Mouse (Mus musculus) stomach, embryonic 15.5 days (tissue): Measurements from ENCODE around the gene Sun2. TPM values are rescaled to one million over a fixed set of nuclear protein-coding genes. Genes with fewer than 3 reads are reported as not detected.

Experiments used
- ATAC-seq: fragments of 200-750 bp; cut with Nextera tagmentation; 2 replicates; pipeline ENCODE4 v1.8.0; 2017; ENCODE audit warnings: low read depth, moderate number of reproducible peaks, moderate TSS enrichment; ENCODE audit not compliant: insufficient read depth, low FRiP score
- H3K27ac ChIP-seq: fragments of 300-500 bp; sonication (generic); 2 replicates; pipeline ENCODE4 v1.5.1; 2015; ENCODE audit warnings: mild to moderate bottlenecking, inconsistent platforms
- H3K27me3 ChIP-seq: fragments of 300-500 bp; sonication (generic); replicated peaks from 2 replicates; pipeline ENCODE4 v1.6.1; 2015; ENCODE audit warnings: inconsistent platforms
- H3K36me3 ChIP-seq: fragments of 300-500 bp; sonication (generic); 2 replicates; pipeline ENCODE4 v1.6.1; 2015; ENCODE audit warnings: inconsistent platforms
- H3K4me1 ChIP-seq: fragments of 300-500 bp; sonication (generic); 2 replicates; pipeline ENCODE4 v1.6.1; 2015; ENCODE audit warnings: inconsistent platforms
- H3K4me2 ChIP-seq: fragments of 300-500 bp; sonication (generic); 2 replicates; pipeline ENCODE4 v1.6.1; 2015; ENCODE audit warnings: mild to moderate bottlenecking, inconsistent platforms
- H3K4me3 ChIP-seq: fragments of 300-500 bp; sonication (generic); replicated peaks from 2 replicates; pipeline ENCODE4 v1.5.1; 2015; ENCODE audit warnings: inconsistent platforms
- H3K9ac ChIP-seq: fragments of 300-500 bp; sonication (generic); 2 replicates; pipeline ENCODE4 v1.6.1; 2015; ENCODE audit warnings: inconsistent platforms
- H3K9me3 ChIP-seq: fragments of 300-500 bp; sonication (generic); 2 replicates; pipeline ENCODE4 v1.6.1; 2016; ENCODE audit warnings: inconsistent platforms
- WGBS: fragments of 180-500 bp; shearing (Covaris S2); methylation state at CpG from one replicate; pipeline ENCODE4 v1.1.7; 2015; 5-methylcytosine and 5-hydroxymethylcytosine counted together
- polyA plus RNA-seq: library from polyadenylated mRNA; unstranded; fragments of >200 nt; fragmentation: Nextera tagmentation; extraction: Ambion mirVana; gene quantifications from 2 replicates; pipeline ENCODE4 v1.2.1, GENCODE M21; 2015

The Sun2 gene
- polyA plus RNA-seq, 1 experiment from 2014 or later = 5.1 TPM

DNA sequence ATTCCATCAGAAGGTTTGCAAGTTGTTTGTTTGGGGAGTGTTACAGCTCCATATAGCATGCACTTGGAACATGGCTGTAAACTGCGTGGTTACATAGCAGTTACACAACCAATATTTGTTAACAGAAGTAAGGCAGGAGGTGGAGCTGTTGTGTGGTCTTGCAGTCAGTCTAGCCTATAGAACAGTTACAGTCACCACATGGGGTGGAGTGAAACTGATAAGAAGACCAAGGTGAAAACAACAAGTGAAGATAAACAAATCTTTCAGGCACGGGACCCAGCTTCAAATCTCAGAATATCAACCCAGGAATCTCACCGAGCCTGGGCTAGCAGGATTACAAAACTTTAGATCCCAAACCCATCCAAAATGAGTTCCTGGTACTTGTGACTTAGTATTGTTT is 1.6 kb downstream of the Sun2 start:
- no peaks in the 10 kb centered on the region for H3K27me3 ChIP-seq
- H3K4me1 ChIP-seq = peaks cover 17% of the 10 kb centered on the region
- H3K4me3 ChIP-seq = peak overlapping the region; percentile 93
- WGBS = 60% methylated on average over 3 of the region's 3 CpGs
- H3K9ac ChIP-seq = no peak overlapping the region
- H3K4me2 ChIP-seq = peak overlapping the region; percentile 80
- ATAC-seq = no peak
- no peaks in the 10 kb centered on the region for H3K9me3 ChIP-seq
- H3K27ac ChIP-seq = no peak overlapping the region
- H3K36me3 ChIP-seq = peaks cover 10% of the 10 kb centered on the region

DNA sequence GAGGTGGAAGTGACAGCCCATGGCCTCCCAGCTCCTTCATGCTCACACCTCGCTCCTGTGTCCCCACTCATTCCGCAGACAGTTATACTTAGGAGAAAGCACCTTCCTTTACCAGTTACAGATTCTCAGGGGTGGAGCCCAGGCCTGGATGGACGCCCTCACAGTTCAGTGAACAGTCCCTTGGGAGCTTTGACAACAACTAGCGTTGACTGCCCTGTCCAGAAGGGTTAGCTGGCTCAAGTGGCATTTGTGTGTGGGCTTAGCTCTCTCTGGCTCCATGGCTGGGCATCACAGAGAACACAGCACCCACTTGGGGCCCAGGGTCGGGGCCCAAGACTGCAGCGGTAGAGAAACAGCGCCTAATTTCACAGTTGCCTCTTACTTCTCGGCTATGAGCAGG is 8.0 kb downstream of the Sun2 start:
- Histone ChIP-seq H3K9ac (no peak overlapping the region), H3K4me3 (no peak overlapping the region), H3K9me3 (no peaks in the 10 kb centered on the region), H3K4me1 (no peaks in the 10 kb centered on the region), H3K4me2 (no peak overlapping the region), H3K27ac (no peak overlapping the region), H3K27me3 (no peaks in the 10 kb centered on the region), H3K36me3 (peaks cover 41% of the 10 kb centered on the region)
- 89% methylated on average over 8 of the region's 8 CpGs for WGBS
- no peak for ATAC-seq

DNA sequence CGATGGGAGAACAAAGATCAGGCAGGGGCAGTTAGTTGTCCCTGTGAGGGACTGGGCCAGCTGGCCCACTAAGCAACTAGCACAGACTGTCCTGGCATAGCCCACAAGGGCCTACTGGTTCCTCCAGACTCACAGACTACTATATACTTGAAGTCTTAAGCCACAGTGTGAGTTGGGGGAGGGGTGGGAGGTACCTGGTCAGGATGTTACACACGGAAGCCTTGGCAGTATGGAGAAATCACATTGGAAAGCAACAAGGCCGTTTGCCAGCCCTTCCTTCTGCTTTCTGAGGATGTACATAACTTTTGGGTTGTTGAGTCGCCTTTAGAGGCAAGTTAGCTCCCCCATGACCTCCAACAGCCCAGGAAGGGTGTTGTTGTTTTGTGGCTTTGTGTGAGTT is 8.7 kb downstream of the Sun2 start:
- Histone ChIP-seq H3K9ac (no peak overlapping the region), H3K4me1 (no peaks in the 10 kb centered on the region), H3K4me3 (no peak overlapping the region), H3K9me3 (no peaks in the 10 kb centered on the region), H3K4me2 (no peak overlapping the region), H3K27ac (no peak overlapping the region), H3K27me3 (no peaks in the 10 kb centered on the region), H3K36me3 (peaks cover 48% of the 10 kb centered on the region)
- ATAC-seq = no peak
- WGBS = 71% methylated on average over 4 of the region's 4 CpGs

DNA sequence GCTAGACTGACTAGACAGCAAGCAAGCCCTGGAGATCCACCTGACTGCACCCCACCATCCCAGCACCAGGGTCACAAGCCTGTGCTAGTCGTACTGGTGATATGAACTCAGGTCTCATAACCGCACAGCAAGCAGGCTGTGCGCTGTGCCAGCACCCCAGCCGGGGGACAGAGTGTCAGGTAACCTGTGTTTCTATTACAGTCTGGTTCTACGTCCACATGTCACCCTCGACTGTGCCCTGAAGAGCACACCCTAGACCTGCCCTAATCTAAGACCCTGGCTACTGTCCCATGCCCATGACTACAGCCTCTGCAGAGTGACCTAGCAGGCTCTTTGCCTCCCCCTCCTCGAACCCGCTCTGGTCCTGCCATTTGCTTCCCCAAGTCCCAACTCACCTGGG is 9.1 kb downstream of the Sun2 start:
- Histone ChIP-seq H3K4me2 (no peak overlapping the region), H3K9me3 (no peaks in the 10 kb centered on the region), H3K4me1 (no peaks in the 10 kb centered on the region), H3K4me3 (no peak overlapping the region), H3K27me3 (no peaks in the 10 kb centered on the region), H3K27ac (no peak overlapping the region), H3K9ac (no peak overlapping the region), H3K36me3 (peaks cover 53% of the 10 kb centered on the region)
- 93% methylated on average over 8 of the region's 8 CpGs for WGBS
- ATAC-seq = no peak

DNA sequence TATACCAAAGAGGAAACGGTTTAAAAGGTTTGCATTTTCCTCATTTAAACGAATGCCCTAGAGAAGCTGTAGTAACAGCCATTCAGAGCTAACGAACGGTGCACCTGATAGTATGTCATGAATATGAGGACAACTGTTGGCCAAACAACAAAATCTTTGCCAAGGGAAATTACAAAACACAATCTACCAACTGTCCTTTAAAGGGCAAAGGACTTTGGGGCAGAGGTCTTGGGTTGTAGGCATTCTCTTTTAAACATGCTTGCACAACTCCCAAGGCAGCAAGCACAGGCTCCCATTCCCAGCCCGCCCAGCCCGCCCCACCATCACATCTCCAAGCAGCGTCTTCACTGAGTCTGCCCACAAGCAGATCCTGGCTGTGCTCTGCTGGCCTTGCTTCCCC is 10.8 kb downstream of the Sun2 start:
- no peak overlapping the region for H3K9ac ChIP-seq
- no peaks in the 10 kb centered on the region for H3K9me3 ChIP-seq
- no peak overlapping the region for H3K4me2 ChIP-seq
- peaks cover 54% of the 10 kb centered on the region for H3K36me3 ChIP-seq
- no peaks in the 10 kb centered on the region for H3K27me3 ChIP-seq
- H3K4me1 ChIP-seq = no peaks in the 10 kb centered on the region
- H3K27ac ChIP-seq = no peak overlapping the region
- H3K4me3 ChIP-seq = no peak overlapping the region
- no peak for ATAC-seq
- WGBS = 88% methylated on average over 7 of the region's 7 CpGs

DNA sequence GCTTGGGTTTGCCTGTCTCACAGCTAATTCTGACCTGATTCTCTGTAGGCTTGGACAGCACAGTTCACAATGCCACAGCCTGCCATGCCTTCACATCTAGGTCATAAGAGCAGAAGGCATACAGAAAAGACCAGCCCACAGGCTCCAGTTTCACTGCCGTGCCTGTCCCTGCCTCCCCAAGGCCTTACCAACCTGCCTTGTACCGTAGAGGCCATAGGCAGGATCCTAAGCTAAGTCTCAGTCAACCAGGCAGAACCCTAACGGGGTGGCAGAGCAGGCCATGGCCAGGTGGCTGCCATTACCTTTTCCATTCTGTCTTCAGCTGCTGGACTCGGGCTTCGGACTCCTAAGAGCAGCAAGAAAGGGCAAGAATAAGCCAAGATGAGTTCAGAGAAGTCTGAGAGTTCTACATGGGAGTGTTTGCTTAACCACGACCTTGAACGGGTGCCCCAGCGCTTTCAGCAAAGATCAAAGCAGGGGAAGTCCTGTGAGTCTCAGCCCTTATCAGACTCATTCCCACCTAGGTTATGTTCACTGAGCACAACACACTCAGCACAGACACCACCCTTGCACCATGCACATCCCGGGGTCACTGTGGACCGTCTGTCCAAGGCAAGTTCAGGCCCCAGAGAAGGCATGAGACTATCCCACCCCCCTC is 13.5 kb downstream of the Sun2 start:
- no peaks in the 10 kb centered on the region for H3K4me1 ChIP-seq
- H3K9me3 ChIP-seq = no peaks in the 10 kb centered on the region
- no peak overlapping the region for H3K27ac ChIP-seq
- 0 out of 2 replicates have a peak, but pooled peaks have one; percentile 25 for ATAC-seq
- no peak overlapping the region for H3K4me2 ChIP-seq
- H3K36me3 ChIP-seq = peaks cover 62% of the 10 kb centered on the region
- 68% methylated on average over 10 of the region's 10 CpGs for WGBS
- no peak overlapping the region for H3K9ac ChIP-seq
- no peaks in the 10 kb centered on the region for H3K27me3 ChIP-seq
- no peak overlapping the region for H3K4me3 ChIP-seq

DNA sequence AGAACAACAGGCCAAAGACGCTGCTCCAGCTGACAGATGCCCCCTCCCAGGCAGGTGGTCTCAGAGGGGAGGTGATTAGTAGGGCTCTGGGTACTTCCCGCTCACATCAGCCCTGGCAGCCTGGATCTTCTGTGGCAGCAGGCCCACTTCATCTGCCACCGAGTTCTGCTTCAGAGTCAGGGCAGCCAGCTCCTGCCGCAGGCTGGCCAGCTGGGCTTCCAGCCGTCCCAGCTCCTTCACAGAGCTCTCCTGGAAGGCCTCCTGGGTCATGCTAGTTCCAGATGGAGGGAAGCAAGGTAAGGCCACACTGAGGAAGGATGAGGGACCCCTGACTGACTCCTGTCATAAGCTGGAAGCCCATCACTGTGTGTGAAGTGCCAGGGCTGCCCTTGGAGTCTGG is 14.0 kb downstream of the Sun2 start:
- Histone ChIP-seq H3K4me2 (no peak overlapping the region), H3K27me3 (no peaks in the 10 kb centered on the region), H3K9ac (no peak overlapping the region), H3K27ac (no peak overlapping the region), H3K4me3 (no peak overlapping the region), H3K9me3 (no peaks in the 10 kb centered on the region), H3K36me3 (peaks cover 57% of the 10 kb centered on the region), H3K4me1 (no peaks in the 10 kb centered on the region)
- ATAC-seq = no peak
- WGBS = 82% methylated on average over 5 of the region's 5 CpGs

DNA sequence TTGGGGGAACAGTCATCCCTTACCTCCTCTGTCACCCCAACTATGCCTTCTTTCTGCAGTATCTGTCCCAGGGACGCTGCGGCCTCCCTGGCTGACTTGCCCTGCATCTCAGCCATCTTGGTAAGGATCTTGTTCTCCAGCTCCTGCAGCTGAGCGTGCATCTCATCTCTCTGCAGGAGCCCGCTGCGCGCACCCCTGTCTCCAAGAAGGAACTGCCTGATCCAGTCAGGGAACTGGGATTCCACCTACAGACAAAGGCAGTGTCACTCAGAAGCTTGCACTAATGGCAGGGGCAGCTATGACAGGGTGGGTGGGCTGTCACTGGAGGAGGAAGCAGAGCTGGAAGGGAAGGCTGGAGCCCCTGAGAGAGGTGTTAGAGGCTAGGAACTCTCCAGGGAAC is 14.5 kb downstream of the Sun2 start:
- Histone ChIP-seq H3K4me1 (no peaks in the 10 kb centered on the region), H3K4me3 (no peak overlapping the region), H3K27me3 (no peaks in the 10 kb centered on the region), H3K9ac (no peak overlapping the region), H3K4me2 (no peak overlapping the region), H3K9me3 (no peaks in the 10 kb centered on the region), H3K27ac (no peak overlapping the region), H3K36me3 (peaks cover 52% of the 10 kb centered on the region)
- ATAC-seq = no peak
- 96% methylated on average over 6 of the region's 6 CpGs for WGBS

DNA sequence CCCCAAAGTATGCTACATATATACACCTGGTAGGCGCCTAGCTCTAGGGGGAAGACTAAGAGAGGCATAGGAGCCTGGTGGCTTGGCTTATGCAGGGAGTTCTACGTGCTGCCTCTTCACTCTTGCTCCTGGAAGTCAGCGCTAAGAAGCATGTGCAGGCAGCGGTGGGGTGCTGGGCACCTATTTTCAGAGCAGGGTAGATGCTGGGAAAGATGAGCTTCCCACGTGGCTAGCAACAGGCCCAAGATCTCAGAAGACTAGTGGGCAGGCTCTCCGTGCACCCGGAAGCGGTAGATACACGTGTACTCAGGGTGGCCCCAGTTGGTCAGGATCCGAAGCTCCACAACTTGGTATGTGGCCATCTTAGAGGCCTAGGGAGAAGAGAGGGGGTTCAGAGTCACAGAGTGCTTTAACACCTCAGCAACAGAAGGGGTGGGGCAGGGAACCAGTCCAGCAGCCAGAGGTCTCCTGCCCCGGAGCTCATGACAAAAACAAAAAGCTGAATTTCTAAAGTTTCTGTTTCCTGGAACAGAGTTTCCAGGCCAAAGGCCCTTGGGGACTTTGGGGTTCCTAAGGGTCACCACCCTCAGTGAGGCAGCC is 17.0 kb downstream of the Sun2 start:
- Histone ChIP-seq H3K9me3 (no peaks in the 10 kb centered on the region), H3K4me1 (no peaks in the 10 kb centered on the region), H3K4me2 (no peak overlapping the region), H3K4me3 (no peak overlapping the region), H3K27me3 (no peaks in the 10 kb centered on the region), H3K27ac (no peak overlapping the region), H3K36me3 (peaks cover 56% of the 10 kb centered on the region), H3K9ac (no peak overlapping the region)
- 90% methylated on average over 11 of the region's 11 CpGs for WGBS
- ATAC-seq = no peak

DNA sequence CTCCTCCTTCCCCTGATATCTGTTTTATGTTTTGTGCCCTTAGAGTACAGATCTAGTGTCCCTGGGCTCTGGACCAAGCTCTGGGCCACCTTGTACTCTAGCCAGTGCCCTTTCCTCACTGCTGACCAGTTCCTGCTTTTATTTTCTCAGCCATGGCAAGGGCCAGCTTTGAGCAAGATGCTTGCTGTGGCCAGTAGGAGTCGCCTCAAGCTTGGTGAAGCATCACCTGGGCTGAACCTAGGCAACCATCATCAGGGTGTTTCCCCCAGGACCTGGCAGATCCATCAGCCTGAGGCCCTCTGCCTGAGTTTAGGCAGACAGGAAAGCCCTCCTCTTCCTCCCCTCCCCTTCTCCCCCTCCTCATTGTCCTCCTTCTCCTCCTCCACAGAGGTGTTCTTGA is 18.9 kb downstream of the Sun2 start:
- peaks cover 53% of the 10 kb centered on the region for H3K36me3 ChIP-seq
- 39% methylated on average over 1 of the region's 1 CpGs for WGBS
- no peak overlapping the region for H3K9ac ChIP-seq
- no peaks in the 10 kb centered on the region for H3K27me3 ChIP-seq
- H3K4me1 ChIP-seq = no peaks in the 10 kb centered on the region
- H3K9me3 ChIP-seq = no peaks in the 10 kb centered on the region
- no peak overlapping the region for H3K27ac ChIP-seq
- ATAC-seq = no peak
- H3K4me2 ChIP-seq = no peak overlapping the region
- H3K4me3 ChIP-seq = no peak overlapping the region

DNA sequence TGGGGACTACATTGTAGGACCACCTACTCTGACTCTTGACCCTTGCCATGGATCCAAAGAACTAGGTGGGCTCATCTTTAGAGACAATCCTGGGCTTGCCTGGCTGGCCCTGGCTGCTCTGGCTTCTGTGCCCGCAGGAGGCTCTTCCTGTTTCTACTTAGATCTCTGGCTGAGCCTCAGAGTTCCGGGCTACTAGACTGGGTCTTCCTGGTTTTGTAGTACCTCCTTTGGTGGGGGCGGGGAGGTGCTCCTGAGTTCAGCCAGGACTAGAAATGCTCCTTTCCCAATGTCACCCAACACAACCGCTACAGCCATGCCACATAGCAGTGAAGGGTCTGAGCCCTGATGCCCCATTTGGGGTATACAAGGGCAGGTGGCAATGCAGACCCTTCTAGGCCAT is 21.5 kb downstream of the Sun2 start:
- H3K36me3 ChIP-seq = peaks cover 49% of the 10 kb centered on the region
- H3K27ac ChIP-seq = no peak overlapping the region
- H3K4me1 ChIP-seq = no peaks in the 10 kb centered on the region
- ATAC-seq = no peak
- no peak overlapping the region for H3K4me2 ChIP-seq
- no peak overlapping the region for H3K4me3 ChIP-seq
- 79% methylated on average over 4 of the region's 4 CpGs for WGBS
- H3K9me3 ChIP-seq = no peaks in the 10 kb centered on the region
- H3K27me3 ChIP-seq = no peaks in the 10 kb centered on the region
- no peak overlapping the region for H3K9ac ChIP-seq

DNA sequence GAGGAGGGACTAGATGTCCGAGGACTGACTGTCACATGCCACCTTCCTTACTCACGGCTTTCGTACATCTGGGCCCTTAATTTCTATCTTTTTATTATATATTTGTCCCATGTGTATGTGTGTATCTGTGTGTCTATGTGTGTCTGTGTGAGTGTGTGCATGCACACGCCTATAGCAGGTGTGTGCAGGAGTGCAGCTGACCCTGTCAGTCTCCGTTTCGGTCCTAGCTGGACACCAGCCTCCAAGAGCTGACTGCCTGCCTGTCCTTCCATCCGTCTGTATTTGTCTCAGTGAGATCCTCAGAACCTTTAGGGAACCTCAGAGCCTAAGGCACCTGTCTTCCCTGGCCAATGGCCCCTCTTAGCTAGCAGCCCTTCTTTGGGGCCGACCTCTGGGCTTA is 22.1 kb downstream of the Sun2 start:
- H3K9ac ChIP-seq = no peak overlapping the region
- H3K4me3 ChIP-seq = no peak overlapping the region
- no peak overlapping the region for H3K4me2 ChIP-seq
- H3K9me3 ChIP-seq = no peaks in the 10 kb centered on the region
- H3K27ac ChIP-seq = no peak overlapping the region
- H3K36me3 ChIP-seq = peaks cover 44% of the 10 kb centered on the region
- 93% methylated on average over 8 of the region's 8 CpGs for WGBS
- no peaks in the 10 kb centered on the region for H3K4me1 ChIP-seq
- H3K27me3 ChIP-seq = no peaks in the 10 kb centered on the region
- ATAC-seq = no peak

DNA sequence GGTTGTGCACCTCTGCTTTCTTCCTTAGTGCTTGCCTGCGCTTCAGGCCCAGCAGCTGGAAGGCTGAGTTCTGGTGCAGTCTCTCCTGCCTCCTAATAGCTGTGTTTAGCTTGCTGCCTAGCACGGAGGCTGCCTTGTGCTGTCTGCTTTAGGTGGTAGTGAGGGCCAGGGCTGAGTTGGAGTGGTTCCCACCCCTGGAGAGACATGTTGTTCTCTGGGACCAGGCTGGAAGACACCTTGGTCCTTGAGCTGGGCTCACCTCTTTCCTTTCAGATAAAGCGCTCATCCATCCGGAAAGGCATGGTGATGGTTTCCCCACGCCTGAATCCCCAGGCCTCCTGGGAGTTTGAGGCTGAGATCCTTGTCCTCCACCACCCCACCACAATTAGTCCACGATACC is 25.6 kb downstream of the Sun2 start:
- Histone ChIP-seq H3K4me1 (no peaks in the 10 kb centered on the region), H3K27me3 (no peaks in the 10 kb centered on the region), H3K9ac (no peak overlapping the region), H3K27ac (no peak overlapping the region), H3K4me2 (no peak overlapping the region), H3K4me3 (no peak overlapping the region), H3K9me3 (no peaks in the 10 kb centered on the region), H3K36me3 (peaks cover 51% of the 10 kb centered on the region)
- 93% methylated on average over 6 of the region's 6 CpGs for WGBS
- no peak for ATAC-seq
